Mouse (Mus musculus): ENCODE data around the gene Tagap1.
"Not testable (repeated sequence)": the region's sequence is repeated elsewhere in the genome, so short reads cannot be mapped to it uniquely, and the experiment has no call there.

Gene Tagap1

DNA sequence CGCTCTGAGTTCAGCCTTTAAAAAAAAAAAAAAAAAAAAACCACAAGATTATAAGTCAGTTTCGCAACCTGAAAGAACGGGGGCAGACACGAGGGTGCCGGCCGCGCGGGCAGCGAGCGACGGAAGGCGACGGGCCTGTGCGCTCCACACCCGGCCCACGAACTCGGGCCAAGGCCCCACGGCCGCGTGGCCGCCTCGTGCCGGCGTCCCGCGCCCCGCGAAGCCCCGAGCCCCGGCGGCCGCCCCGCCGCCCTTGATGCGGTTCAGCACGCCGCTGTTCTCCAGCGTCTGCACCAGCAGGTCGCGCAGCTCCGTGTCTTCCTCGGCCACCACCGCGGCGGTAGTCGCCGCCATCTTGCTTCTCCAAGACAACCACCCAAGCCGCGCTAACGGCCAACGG, at the start of gene Tagap1:
Gene Tagap1 (minus strand): TSS at position 381 of the 400 bp plus-strand sequence.
- CTCF ChIA-PET, POLR2A ChIA-PET: not testable (repeated sequence)

DNA sequence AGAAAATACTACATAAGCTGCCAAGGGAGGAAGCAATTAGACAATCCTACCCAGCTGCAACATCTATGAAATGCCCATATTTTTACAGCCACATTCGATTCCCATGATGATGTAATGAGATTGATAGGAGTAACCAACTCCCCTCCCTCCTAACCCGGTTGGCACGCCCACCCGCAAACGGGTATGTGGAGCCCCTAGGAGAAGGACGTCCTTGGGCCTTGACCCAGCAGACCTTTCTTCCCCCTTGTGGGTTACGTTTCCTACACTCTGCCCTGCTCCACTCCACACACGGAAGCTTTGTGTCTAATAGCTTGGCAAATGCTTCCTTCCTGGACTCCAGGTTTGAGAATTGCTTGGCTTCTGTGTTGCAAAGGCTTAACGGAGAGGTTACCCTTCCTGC, 48.9 kb upstream of the Tagap1 start:
- CTCF ChIA-PET, POLR2A ChIA-PET: not testable (repeated sequence)

- CTCF ChIA-PET, POLR2A ChIA-PET: not testable (repeated sequence)
Observed at GRCm38 (mm10) chr17:7009440-7009839, 48.5 kb upstream of the Tagap1 start.

GRCm38 (mm10) chr17:7008885-7009284, 47.9 kb upstream of the Tagap1 start:
- CTCF ChIA-PET, POLR2A ChIA-PET: not testable (repeated sequence)

GRCm38 (mm10) chr17:7005646-7006045, 44.7 kb upstream of the Tagap1 start:
- POLR2A ChIA-PET, CTCF ChIA-PET: not testable (repeated sequence)

DNA sequence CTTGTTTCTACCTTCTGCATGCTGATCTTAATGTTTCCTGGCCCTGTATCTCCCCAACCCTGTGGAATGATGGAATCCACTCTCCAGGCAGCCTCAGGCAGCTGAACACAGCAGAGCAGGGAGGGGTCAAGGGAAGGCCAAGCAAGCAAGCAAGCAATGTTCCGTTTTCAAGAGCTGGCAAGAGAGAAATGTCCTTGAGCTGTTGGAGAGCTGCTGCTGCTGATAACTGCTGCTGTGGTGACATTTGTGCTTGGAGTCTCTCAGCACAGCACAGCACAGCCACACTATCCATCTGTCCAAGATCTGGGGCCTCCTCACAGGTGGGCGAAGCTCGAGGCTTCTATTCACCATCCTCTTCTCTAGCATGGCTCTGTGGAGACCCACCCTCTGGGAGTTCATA, 42.4 kb upstream of the Tagap1 start:
- CTCF ChIA-PET = interaction anchor here in 1 of 4 experiments (0.6 kb wide), 1 partner anchor 1253 kb away, joined by 3 read pairs; no protein-coding TSS in a partner anchor
- POLR2A ChIA-PET = not testable (repeated sequence)

DNA sequence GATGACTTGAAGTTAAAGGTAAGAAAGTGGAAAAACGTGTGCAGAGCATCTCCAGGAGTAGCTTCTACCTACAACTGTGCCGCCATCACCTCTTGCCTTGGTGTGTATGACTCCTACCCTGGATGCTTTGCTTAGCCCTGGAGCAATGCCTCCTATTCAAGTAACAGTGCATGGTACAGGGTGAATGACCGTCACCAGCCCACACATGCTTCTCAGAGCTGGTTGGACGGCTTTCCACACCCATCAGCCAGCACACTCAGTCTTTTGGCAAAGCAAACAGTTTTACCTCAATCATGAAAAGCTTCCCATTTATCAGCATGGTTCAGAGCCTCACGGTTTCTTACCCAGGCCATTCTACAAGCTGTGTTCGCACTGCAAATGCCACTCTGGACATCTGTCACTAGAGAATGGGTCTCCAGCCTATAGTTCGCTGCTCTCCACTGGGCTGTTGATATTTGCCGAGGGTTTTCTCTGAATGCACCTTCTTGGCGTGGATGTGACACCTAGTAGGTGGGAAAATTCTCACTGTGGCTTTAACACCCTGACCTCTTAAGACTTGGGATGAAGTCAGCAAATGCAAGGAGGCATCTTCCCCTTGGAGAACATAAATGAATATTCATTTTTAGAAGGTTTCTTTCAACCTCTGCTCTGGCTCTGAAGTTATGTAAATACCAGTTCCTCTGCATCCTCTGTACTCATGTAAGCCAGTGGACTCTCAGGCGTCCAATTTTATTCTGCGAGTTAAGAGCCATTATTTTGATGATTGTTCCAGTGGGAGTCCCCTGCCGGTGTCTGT, 41.0 kb upstream of the Tagap1 start:
- CTCF ChIA-PET = not testable (repeated sequence)

GRCm38 (mm10) chr17:6997778-6998490, 37.0 kb upstream of the Tagap1 start:
- CTCF ChIA-PET, POLR2A ChIA-PET: not testable (repeated sequence)

More for the DNA sequence above, 41.0 kb upstream of the Tagap1 start:
- POLR2A ChIA-PET = not testable (repeated sequence)

DNA sequence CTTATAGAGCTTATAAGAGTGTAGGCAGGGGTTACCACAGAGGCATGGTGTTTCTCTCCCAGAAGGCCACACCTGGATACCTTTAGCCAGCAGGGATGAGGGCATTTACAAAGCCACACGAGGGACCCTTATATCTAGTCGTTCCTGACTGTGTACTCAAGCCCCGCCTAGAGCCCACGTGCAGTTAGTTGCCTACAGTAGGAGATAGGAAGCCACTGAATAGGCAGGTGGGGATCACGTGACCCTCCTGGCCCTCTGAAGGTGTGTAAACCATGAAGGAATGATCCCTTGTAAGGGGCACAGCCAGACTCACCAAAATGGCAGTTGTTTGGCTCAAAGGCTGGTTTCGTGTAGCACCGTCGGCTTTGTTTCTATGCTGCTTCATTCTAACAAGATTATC, 35.9 kb upstream of the Tagap1 start:
- POLR2A ChIA-PET, CTCF ChIA-PET: not testable (repeated sequence)

GRCm38 (mm10) chr17:6995504-6995903, 34.5 kb upstream of the Tagap1 start:
- CTCF ChIA-PET, POLR2A ChIA-PET: not testable (repeated sequence)

DNA sequence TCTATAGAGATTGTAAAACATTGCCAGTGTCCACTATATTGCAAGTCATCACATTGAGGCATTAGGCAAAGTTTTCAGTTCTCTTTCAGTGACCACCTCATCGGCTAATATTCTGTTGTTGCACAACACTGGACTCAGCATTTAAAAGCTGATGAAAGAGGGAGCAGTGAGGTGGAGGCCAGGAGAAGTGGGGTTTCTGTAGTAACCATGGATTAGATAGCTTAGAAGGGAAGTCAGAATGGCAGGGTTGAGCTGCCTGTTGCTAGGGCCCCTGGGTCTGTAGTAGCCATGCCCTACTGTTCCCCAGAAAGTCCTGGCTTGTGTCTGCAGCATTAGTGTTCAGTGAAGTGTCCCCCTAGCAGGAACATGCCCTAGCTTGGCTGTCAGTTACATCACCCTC, 25.2 kb upstream of the Tagap1 start:
- CTCF ChIA-PET, POLR2A ChIA-PET: not testable (repeated sequence)

DNA sequence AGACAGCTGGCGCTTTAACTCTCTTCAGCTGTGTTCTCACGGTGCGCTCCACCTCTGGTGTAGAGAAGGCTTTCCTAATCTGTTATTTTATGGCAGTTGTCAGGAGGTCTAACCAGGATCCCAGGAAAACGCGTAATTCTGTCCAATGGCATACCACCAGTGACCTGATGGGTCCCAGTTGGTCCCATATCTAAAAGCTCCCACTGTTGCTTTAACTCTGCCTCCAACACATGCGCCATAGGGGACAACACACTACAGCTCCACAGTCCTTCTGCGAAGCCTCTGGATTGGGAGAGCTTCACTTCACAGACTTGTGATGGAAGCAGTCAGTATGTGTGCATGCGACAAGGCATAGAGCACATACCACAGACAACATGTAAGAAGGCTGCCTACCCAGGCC, 19.2 kb upstream of the Tagap1 start:
- POLR2A ChIA-PET, CTCF ChIA-PET: not testable (repeated sequence)

DNA sequence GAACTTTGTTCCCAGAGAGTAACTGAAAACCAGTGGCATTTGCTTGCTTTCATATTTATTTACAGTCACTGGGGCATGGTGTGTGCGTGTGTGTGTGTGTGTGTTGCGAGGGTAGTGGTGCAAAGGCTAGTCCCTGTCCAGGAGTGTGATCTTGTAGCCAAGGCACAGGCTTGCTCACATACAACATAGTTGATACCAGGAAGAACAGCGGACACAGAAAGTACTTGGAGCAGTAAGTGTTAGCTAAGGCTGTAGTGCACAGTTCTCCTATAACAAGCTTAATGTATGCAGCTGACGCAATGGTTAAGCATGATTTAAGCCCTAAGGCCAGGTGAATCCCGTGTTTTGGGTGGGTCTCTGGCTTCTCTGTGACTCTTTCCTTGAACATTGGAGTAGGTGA, 18.4 kb upstream of the Tagap1 start:
- CTCF ChIA-PET = not testable (repeated sequence)
- POLR2A ChIA-PET = interaction anchor here in 2 of 4 experiments (0.6 to 0.7 kb wide), 3 partner anchors 119 to 1301 kb away, joined by 3 to 4 read pairs (median 3); no protein-coding TSS in a partner anchor

DNA sequence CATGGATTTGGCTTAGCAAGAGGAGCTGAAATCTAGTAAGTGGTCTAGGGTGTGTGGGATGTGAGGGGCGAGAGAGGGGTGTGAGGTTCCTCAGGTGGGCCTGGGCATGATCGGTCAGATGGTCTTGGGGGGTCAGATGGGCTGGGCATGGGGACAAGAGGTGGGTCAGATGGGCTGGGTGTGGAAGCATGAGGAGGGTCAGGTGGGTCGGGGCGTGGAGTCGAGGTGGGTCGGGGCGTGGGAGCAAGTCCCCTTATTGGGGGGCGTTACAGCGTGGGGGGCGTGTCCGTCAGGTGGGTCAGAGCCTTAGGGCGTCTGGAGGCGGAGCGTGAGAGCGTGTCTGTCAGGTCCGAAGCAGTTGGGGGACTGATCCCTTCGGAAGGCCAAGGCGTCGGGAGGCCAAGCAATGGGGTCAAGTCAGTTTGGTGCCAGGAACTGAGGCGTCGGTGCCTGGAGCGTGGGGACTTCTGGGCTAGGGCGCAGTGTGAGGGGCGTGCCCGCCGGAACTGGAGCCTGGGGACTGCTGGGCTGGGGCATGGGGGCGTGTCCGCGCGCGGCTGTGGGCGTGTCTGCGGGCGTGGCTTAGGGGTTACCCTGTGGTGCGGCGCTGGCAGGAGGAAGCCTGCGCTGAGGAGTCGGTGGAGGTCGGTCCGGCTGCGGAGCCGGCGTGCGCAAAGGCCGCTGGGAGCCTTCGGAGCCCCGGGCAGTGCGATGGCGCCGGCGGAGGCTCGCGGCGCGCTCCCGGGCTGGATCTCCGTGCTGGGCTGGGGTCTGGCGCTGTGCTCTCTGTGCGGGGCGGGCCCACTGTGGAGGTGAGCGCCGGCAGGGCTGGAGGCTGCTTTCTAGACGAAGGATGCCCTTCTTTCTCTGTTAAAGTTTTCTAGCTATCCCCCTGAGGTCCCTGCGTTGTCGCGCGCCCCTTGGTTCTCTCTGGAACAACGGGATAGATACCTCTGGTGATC, 17.6 kb upstream of the Tagap1 start, which contains the start of gene Gm49721:
Gene Gm49721 (plus strand): TSS at position 618 of the 962 bp plus-strand sequence.
- CTCF ChIA-PET = not testable (repeated sequence)
- POLR2A ChIA-PET = interaction anchor here in 2 of 4 experiments (0.6 to 0.7 kb wide), 3 partner anchors 227 to 1301 kb away, joined by 3 to 4 read pairs (median 3); no protein-coding TSS in a partner anchor

GRCm38 (mm10) chr17:6974985-6975384, 14.0 kb upstream of the Tagap1 start:
- CTCF ChIA-PET, POLR2A ChIA-PET: not testable (repeated sequence)

DNA sequence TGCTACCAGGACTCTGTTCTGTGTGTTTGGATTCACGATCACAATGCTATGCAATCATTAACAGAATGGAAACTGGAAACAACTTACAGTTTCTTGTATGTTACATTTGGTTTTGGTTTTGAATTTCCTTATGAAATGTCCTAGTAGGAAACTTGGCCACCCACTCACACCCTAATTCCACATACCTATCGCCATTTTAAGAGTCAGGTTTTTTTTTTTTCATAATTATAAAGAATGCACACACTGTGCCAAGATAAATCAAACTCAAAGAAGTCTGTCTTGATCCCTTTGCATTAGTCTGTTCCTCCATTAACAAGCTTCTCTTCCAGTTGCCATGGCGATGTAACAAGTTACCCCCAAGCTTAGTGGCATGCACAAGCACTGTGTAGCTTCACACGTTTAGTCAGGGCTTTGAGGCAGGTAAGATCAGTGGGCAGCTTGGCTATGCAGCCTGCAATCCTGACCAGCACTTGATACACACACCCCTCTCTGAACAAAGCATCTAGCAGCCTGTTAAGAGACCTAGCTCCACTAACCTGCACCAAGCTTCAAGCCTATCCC, 12.0 kb upstream of the Tagap1 start:
- CTCF ChIA-PET, POLR2A ChIA-PET: not testable (repeated sequence)

- CTCF ChIA-PET, POLR2A ChIA-PET: not testable (repeated sequence)
Observed at GRCm38 (mm10) chr17:6971238-6971637, 10.3 kb upstream of the Tagap1 start.

- POLR2A ChIA-PET, CTCF ChIA-PET: not testable (repeated sequence)
Observed at GRCm38 (mm10) chr17:6970334-6970733, 9.4 kb upstream of the Tagap1 start, which contains the start of gene Rnaset2b. Gene Rnaset2b (plus strand): TSS chr17:6970634.

- CTCF ChIA-PET, POLR2A ChIA-PET: not testable (repeated sequence)
Observed at GRCm38 (mm10) chr17:6967673-6968072, 6.7 kb upstream of the Tagap1 start.

GRCm38 (mm10) chr17:6965364-6965763, 4.4 kb upstream of the Tagap1 start:
- CTCF ChIA-PET, POLR2A ChIA-PET: not testable (repeated sequence)
